Mouse (Mus musculus) urinary bladder, postnatal 10 days (tissue): ENCODE results near the gene Isyna1.

Source experiments
- DNase-seq: peaks from one replicate; pipeline ENCODE4 v3.0.0; 2022; ENCODE audit warnings: low spot score

Gene Isyna1

GRCm38 (mm10) chr8:70593961-70594609 lies at the start of gene Isyna1:
Isyna1 (plus strand) TSS chr8:70594373.
- no peak for DNase-seq

GRCm38 (mm10) chr8:70546412-70546811 lies 47.8 kb upstream of the Isyna1 start:
- no peak for DNase-seq

GRCm38 (mm10) chr8:70547762-70548161 lies 46.4 kb upstream of the Isyna1 start:
- no peak for DNase-seq

DNA sequence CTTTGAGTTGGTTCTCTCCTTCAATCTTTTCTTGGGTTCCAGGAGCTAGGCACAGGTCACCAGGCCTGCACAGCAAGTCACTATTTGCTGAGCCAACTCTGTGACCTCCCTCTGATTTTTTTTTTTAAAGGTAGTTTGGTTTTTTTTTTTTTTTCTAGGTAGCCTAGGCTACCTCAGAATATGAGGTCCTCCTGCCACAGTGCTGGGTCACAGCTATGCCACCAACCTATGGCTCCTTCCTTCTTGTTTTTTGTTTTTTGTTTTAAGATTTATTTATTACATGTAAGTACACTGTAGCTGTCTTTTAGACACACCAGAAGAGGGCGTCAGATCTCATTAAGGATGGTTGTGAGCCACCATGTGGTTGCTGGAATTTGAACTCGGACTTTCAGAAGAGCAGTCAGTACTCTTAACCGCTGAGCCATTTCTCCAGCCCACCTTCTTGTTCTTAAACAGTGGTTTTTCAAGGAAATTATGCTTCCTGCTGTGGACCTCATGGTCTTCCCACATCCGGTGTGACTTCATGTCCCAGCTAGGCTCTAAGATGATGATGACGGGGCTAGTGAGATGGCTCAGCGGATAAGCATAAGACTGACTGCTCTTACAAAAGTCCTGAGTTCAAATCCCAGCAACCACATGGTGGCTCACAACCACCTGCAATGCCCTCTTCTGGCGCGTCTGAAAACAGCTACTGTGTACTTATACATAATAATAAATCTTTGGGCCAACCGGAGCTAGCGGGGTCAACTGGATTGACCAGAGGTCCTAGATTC lies 44.6 kb upstream of the Isyna1 start:
- no peak for DNase-seq

DNA sequence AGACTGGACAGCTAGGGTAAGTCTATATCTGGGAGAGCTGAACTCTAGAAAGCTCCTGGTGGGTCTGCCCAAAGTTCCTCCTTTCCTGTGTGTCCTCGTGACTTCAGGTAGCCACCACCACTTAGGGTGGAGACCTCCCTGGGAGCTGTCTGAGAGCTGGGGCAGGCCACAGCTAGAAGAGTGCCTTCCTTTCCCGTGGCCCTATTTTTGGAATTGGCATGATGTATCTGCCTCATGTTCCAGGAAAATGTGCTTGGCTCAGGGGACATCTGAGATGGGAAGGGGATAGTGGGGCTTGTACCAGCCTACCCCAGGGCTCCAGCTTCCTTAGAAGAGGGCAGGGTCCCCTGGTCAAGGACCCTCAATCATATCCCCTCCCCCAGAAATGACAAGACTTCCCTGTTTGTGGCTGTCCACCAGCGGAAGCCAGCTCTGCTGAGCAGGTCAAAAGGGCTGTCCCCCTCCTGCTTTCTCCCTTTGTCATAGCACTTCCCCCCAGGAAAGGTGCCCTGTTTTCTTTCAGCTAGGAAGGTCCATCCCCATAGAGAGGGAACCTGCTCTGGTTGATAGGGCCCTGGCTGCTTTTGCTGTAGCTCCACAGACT lies 42.5 kb upstream of the Isyna1 start:
- no peak for DNase-seq

- DNase-seq = no peak
Observed at GRCm38 (mm10) chr8:70552836-70553235, 41.3 kb upstream of the Isyna1 start.

- no peak for DNase-seq
Observed at GRCm38 (mm10) chr8:70553740-70554139, 40.4 kb upstream of the Isyna1 start.

- no peak for DNase-seq
Observed at GRCm38 (mm10) chr8:70555079-70555747, 39.0 kb upstream of the Isyna1 start.

DNA sequence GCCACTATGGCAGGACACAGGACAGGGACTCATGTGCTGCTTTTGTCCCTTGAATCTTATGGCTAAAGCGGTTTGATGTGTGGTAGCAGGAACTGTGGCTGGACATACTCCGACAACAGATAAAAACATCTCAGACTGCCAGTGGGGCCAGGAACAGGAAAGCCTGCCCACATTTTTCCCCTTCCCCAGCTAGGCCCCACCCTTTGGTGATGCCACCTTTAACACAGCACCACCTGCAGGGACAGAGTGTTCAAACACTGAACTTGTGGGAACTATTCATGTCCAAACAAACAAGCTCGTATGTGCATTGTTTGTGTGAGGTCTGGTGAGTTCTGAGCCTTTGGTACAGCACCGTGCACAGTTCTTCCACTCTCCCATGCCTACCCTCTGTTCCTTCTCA lies 35.8 kb upstream of the Isyna1 start:
- no peak for DNase-seq

- no peak for DNase-seq
Observed at GRCm38 (mm10) chr8:70558983-70559382, 35.2 kb upstream of the Isyna1 start.

GRCm38 (mm10) chr8:70560096-70560495 lies 34.1 kb upstream of the Isyna1 start:
- DNase-seq = no peak

DNA sequence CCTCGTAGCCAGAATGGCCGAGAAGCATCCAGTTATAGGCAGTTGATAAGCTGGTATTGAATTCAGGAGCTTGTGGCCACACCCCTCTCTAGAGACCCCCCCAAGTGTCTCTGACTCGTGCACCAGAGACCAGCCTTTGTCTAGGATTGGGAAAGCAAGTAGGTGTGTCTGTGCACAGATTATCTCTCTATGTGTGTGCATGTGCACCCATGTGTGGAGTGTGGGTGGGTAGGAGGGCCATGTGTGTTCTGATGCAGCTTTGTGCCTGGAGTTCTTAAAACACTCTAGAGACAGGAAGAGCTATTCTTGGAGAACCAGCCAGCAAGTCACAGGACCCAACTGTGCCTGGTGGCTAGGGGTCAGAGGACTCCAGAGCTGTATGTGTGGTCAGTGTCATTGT lies 33.6 kb upstream of the Isyna1 start:
- DNase-seq = no peak

DNA sequence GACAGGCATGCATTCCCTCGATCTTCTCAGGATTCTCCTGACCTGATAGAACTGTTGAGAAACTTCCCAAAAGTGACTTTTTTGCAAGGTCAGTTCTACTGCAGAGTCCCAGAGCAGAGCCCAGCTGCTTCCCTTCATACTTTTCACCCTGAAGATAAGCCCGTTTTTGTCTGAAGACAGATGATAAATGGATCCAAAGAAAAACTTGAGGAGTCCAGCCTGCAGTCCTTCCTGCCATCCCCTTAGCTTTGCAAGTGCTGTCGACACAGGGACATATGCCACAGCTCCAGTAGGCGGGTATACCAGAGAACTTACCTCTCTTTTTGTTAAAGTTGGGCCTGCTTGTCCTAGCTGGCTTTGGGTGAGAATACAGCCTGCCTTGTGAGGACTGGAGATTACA lies 32.8 kb upstream of the Isyna1 start:
- DNase-seq = no peak

DNA sequence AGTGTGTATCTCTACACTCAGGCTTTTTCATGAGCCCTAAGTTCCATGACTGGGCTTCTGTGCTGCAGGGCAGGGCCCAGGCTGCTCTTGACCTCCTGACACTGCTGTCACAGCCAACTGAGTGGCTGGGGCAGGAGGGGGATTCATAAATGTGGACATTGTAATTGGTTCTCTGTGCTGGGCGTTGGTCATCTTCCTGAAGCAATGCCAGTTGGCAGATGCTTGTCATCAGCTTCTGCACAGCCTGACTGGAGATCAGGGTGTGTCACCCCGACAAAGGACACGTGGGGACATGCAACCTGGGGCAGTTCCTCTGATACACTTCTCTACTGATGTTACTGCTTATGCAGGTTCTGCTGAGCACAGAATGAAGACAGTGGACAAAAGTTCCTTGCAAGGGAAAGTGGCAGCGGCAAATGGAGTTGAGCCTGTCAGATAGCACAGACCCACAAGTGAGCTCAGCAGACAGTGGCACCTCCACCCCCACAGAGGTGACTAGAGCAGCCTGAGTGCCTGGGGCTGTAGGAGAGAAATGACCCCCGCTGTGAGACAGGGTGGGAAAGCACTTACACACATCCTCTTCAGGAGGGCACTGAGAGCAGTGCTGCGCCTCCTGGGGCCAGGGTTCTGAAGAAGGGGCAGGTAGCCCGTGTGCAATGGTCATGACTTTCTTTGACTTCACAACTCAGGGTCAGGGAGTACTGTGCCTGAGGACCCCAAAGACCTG lies 32.2 kb upstream of the Isyna1 start:
- no peak for DNase-seq

GRCm38 (mm10) chr8:70562802-70563201 lies 31.4 kb upstream of the Isyna1 start:
- no peak for DNase-seq

GRCm38 (mm10) chr8:70563763-70564387 lies 30.3 kb upstream of the Isyna1 start:
- no peak for DNase-seq

DNA sequence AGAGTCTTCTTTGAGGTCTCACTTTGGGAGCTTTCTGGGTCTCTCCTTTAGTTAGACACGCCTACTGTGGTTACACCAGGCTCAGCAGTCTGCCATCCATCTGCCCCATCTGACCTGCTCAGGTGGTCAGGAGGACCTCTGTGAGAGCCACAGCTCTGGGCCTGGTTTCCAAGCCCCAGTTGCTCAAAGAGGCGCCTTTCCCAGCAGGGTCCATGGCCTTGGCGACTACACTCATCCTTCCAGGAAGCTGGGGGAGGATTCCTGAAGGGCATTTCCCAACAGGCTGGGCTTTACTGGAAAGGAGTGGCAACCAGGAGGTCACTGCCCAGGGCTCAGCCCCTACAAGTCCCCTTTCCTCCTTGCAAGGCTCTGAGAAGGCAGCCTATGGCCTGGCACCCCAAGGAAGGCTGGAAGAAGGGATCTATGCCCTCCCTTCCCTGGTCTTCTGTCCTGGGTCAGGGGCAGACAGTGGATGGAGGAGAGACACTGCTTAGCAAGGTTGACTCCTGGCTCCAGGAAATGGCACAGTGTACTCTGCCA lies 29.4 kb upstream of the Isyna1 start:
- DNase-seq = no peak

- no peak for DNase-seq
Observed at GRCm38 (mm10) chr8:70565561-70565960, 28.6 kb upstream of the Isyna1 start.

DNA sequence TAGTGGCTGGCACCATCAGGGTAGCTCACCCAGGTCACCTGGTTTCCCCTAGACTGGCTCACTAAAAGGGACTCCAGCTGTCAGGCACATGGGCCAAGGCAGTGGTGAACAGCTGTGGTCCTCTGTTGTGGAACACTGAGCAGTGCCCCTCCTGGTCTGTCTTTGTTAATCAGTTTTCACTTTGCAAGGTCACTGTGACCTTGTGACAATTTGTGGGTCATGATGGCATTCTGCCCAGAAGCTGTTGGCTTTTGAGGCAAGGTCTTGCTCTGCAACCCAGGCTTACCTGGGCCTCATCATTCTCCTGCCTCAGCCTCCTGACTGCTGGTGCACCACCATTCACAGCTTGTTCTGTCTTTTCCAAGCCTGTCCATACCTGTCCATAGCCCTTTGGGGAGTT lies 23.8 kb upstream of the Isyna1 start:
- no peak for DNase-seq

GRCm38 (mm10) chr8:70570990-70571389 lies 23.2 kb upstream of the Isyna1 start:
- DNase-seq = no peak

DNA sequence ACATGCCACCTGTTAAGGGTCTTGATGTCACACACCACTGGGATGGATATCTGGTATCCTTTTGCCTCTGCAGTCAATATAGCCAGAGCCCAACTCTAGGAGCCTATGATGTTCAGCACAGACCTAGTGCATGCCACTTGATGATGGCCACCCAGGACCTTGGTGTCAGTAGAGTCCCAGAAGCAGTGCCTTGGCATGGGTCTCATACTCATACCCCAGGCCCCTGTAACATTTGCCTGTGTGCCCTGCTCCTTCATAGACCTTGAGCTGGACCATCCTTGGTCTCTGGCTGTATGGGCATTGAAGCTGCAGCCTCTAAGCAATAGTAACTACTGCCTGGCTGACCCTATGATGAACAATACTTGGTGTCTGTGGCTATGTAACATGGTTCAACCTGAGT lies 19.9 kb upstream of the Isyna1 start:
- no peak for DNase-seq
